Mouse (Mus musculus) lung, postnatal 0 days (tissue): ENCODE results near the gene Scrg1. TPM values are rescaled to one million over a fixed set of nuclear protein-coding genes. Genes with fewer than 3 reads are reported as not detected.
"Not testable (repeated sequence)": the region's sequence is repeated elsewhere in the genome, so short reads cannot be mapped to it uniquely, and the experiment has no call there.

Source experiments
- ATAC-seq: fragments of 200-750 bp; cut with Nextera tagmentation; 2 replicates; pipeline ENCODE4 v1.8.0; 2017; ENCODE audit warnings: moderate library complexity
- DNase-seq: peaks from one replicate; pipeline ENCODE4 v3.0.0-alpha.2; 2016; ENCODE audit warnings: low spot score
- H3K27ac ChIP-seq: fragments of 300-500 bp; sonication (generic); 2 replicates; pipeline ENCODE4 v1.5.1; 2014; ENCODE audit warnings: antibody characterized with exemption, mild to moderate bottlenecking, low read length, mixed read lengths
- H3K27me3 ChIP-seq: fragments of 300-500 bp; sonication (generic); replicated peaks from 2 replicates; pipeline ENCODE4 v1.6.1; 2014; ENCODE audit warnings: low read length, mixed read lengths; ENCODE audit not compliant: insufficient read depth
- H3K36me3 ChIP-seq: fragments of 300-500 bp; sonication (generic); 2 replicates; pipeline ENCODE4 v1.6.1; 2014; ENCODE audit warnings: low read length, mixed read lengths; ENCODE audit not compliant: insufficient read depth
- H3K4me1 ChIP-seq: fragments of 300-500 bp; sonication (generic); 2 replicates; pipeline ENCODE4 v1.6.1; 2014; ENCODE audit warnings: antibody characterized with exemption, low read depth, low read length, mixed read lengths; ENCODE audit not compliant: insufficient read depth
- H3K4me2 ChIP-seq: fragments of 300-500 bp; sonication (generic); replicated peaks from 2 replicates; pipeline ENCODE4 v1.6.1; 2014; ENCODE audit warnings: low read depth, mild to moderate bottlenecking, low read length, moderate library complexity, mixed read lengths
- H3K4me3 ChIP-seq: fragments of 300-500 bp; sonication (generic); 2 replicates; pipeline ENCODE4 v1.5.1; 2014; ENCODE audit warnings: low read depth, low read length
- H3K9ac ChIP-seq: fragments of 300-500 bp; sonication (generic); replicated peaks from 2 replicates; pipeline ENCODE4 v1.6.1; 2014; ENCODE audit warnings: low read depth, mild to moderate bottlenecking
- H3K9me3 ChIP-seq: fragments of 300-500 bp; sonication (generic); 2 replicates; pipeline ENCODE4 v1.6.1; 2016; ENCODE audit warnings: low read length, mixed read lengths
- CTCF ChIP-seq: IDR thresholded peaks from 2 replicates; pipeline ENCODE4 v1.5.1; 2016; ENCODE audit warnings: antibody characterized with exemption, mild to moderate bottlenecking
- EP300 ChIP-seq: IDR thresholded peaks from 2 replicates; pipeline ENCODE4 v1.6.1; 2016; ENCODE audit warnings: antibody characterized with exemption, mild to moderate bottlenecking, control low read depth
- WGBS: fragments of 180-500 bp; shearing (Covaris S2); extraction: QIAGEN DNeasy Blood & Tissue Kit; methylation state at CpG from one replicate; pipeline ENCODE4 v1.1.7; 2014; 5-methylcytosine and 5-hydroxymethylcytosine counted together
- polyA plus RNA-seq: library from polyadenylated mRNA; unstranded; fragments of >200 nt; fragmentation: Nextera tagmentation; extraction: Ambion mirVana; gene quantifications from 2 replicates; pipeline ENCODE4 v1.2.1, GENCODE M21; 2015

Scrg1 gene
- polyA plus RNA-seq, 1 experiment from 2014 or later, result 0.47 TPM

- H3K27me3 ChIP-seq, result no peaks in the 10 kb centered on the region
- H3K36me3 ChIP-seq, result no peaks in the 10 kb centered on the region
- H3K9ac ChIP-seq, result no peak overlapping the region
- DNase-seq, result peak; percentile 75
- no peak overlapping the region for H3K4me2 ChIP-seq
- no peaks in the 10 kb centered on the region for H3K9me3 ChIP-seq
- 45% methylated on average over 4 of the region's 4 CpGs for WGBS
- TF ChIP-seq EP300 (peak; percentile 93), CTCF (no peak)
- no peak for ATAC-seq
- H3K4me3 ChIP-seq, result no peak overlapping the region
- peaks cover 2% of the 10 kb centered on the region; the same call in 1 of the 2 replicates for H3K4me1 ChIP-seq
- H3K27ac ChIP-seq, result no peak overlapping the region
Observed at GRCm38 (mm10) chr8:57508657-57509056, 52.9 kb downstream of the Scrg1 start.

- TF ChIP-seq CTCF (no peak), EP300 (no peak)
- H3K36me3 ChIP-seq, result 0 out of 2 replicates have a peak, but pooled peaks cover 5% of the 10 kb centered on the region
- H3K27me3 ChIP-seq, result no peaks in the 10 kb centered on the region
- peak overlapping the region; percentile 69 for H3K4me3 ChIP-seq
- H3K4me1 ChIP-seq, result peaks cover 3% of the 10 kb centered on the region; the same call in 1 of the 2 replicates
- no peak for DNase-seq
- H3K27ac ChIP-seq, result peak overlapping the region; percentile 11; the same call in 1 of the 2 replicates
- H3K9ac ChIP-seq, result peak overlapping the region; percentile 51
- ATAC-seq, result no peak
- H3K4me2 ChIP-seq, result peak overlapping the region; percentile 98
- H3K9me3 ChIP-seq, result no peaks in the 10 kb centered on the region
- WGBS, result under 1% methylated on average over 26 of the region's 31 CpGs
Observed at GRCm38 (mm10) chr8:57510791-57511315, 55.1 kb downstream of the Scrg1 start.

GRCm38 (mm10) chr8:57511316-57512118 is 55.8 kb downstream of the Scrg1 start, which contains the start of gene Hmgb2:
Gene Hmgb2, plus strand, starts transcription at chr8:57511907.
- peak; percentile 100 for DNase-seq
- H3K9me3 ChIP-seq, result no peaks in the 10 kb centered on the region
- under 1% methylated on average over 63 of the region's 63 CpGs for WGBS
- peak within 1 kb of the TSS; percentile 100 for H3K27ac ChIP-seq
- peak; percentile 99 for ATAC-seq
- H3K4me2 ChIP-seq, result peak within 1 kb of the TSS; percentile 98
- peaks cover 3% of the 10 kb centered on the region; the same call in 1 of the 2 replicates for H3K4me1 ChIP-seq
- H3K4me3 ChIP-seq, result peak within 1 kb of the TSS; percentile 94
- H3K27me3 ChIP-seq, result no peaks in the 10 kb centered on the region
- H3K36me3 ChIP-seq, result 0 out of 2 replicates have a peak, but pooled peaks cover 5% of the 10 kb centered on the region
- peak within 1 kb of the TSS; percentile 99 for H3K9ac ChIP-seq
- no peak for TF ChIP-seq CTCF
- TF ChIP-seq EP300, result peak; percentile 74

GRCm38 (mm10) chr8:57512141-57513056 is 56.7 kb downstream of the Scrg1 start:
- Histone ChIP-seq H3K9ac (peak overlapping the region; percentile 99), H3K27ac (peak overlapping the region; percentile 100), H3K4me1 (peaks cover 3% of the 10 kb centered on the region; the same call in 1 of the 2 replicates), H3K36me3 (0 out of 2 replicates have a peak, but pooled peaks cover 5% of the 10 kb centered on the region), H3K4me3 (peak overlapping the region; percentile 94), H3K27me3 (no peaks in the 10 kb centered on the region), H3K4me2 (peak overlapping the region; percentile 67), H3K9me3 (no peaks in the 10 kb centered on the region)
- 1% methylated on average over 31 of the region's 96 CpGs for WGBS
- peak; percentile 41 for DNase-seq
- TF ChIP-seq CTCF (no peak), EP300 (no peak)
- ATAC-seq, result peak; percentile 56

- WGBS, result 2% methylated on average over 9 of the region's 10 CpGs
- not testable (repeated sequence) for DNase-seq, H3K27ac ChIP-seq, H3K9me3 ChIP-seq, H3K27me3 ChIP-seq, H3K9ac ChIP-seq, H3K36me3 ChIP-seq, ATAC-seq, H3K4me1 ChIP-seq
- H3K4me3 ChIP-seq, result peak overlapping the region; percentile 94
- peak overlapping the region; percentile 67 for H3K4me2 ChIP-seq
Observed at GRCm38 (mm10) chr8:57513178-57513661, 57.5 kb downstream of the Scrg1 start.

GRCm38 (mm10) chr8:57516685-57517084 is 61.0 kb downstream of the Scrg1 start:
- not testable (repeated sequence) for H3K4me1 ChIP-seq, H3K27ac ChIP-seq, H3K36me3 ChIP-seq, ATAC-seq, H3K4me2 ChIP-seq, DNase-seq, H3K4me3 ChIP-seq, H3K9me3 ChIP-seq, H3K27me3 ChIP-seq, H3K9ac ChIP-seq
- WGBS, result 84% methylated on average over 4 of the region's 5 CpGs
